Mouse (Mus musculus) c-Kit-negative CD71-positive TER-119-positive erythroid progenitor cells, embryonic 14.5 days (primary cell): ENCODE data around the gene Mc1r.
"Not testable (repeated sequence)": the region's sequence is repeated elsewhere in the genome, so short reads cannot be mapped to it uniquely, and the experiment has no call there.

Experiments
- DNase-seq: peaks from one replicate; pipeline ENCODE4 v3.0.0-alpha.2; 2013; ENCODE audit warnings: low read depth, low spot score

Mc1r gene

GRCm38 (mm10) chr8:123430936-123431335 lies 24.0 kb downstream of the Mc1r start:
- not testable (repeated sequence) for DNase-seq

GRCm38 (mm10) chr8:123431616-123432365 lies 24.9 kb downstream of the Mc1r start:
- DNase-seq = no peak

DNA sequence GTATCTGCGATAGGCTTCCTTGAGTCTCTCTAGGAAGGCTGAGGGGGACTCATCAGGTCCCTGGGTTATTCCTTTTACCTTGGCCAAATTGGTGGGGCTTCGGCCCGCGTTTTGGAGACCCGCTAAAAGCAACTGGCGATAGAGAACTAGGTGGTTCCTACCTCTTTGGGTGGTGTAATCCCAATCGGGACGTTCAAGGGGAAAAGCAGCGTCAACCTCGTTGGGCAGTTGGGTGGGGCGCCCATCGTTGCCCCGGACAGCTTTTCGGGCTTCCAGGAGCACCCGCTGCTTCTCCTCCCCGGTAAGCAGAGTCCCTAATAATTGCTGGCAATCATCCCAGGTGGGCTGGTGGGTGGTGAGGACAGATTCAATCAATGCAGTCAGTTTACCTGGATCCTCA lies 25.5 kb downstream of the Mc1r start:
- no peak for DNase-seq

- not testable (repeated sequence) for DNase-seq
Observed at GRCm38 (mm10) chr8:123433241-123433974, 26.5 kb downstream of the Mc1r start.

DNA sequence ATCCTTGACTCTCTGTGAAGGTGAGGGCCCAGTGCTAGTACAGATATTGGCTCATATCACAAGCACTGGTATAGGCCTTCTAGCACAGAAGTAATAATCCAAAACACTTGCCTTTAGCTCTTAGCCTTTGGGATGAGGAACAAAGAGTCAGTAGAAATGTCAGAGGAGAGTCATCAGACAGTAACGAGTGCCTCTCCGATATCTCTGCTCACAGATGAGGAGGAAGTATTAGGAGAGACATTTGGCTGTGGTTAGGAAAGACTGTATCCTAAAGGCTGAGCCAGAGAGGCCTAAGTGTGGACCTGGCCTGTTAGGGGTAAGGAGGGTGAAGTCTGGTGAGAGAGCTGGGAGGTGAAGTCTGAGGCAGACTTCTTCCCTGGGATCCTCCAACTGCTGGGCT lies 34.9 kb downstream of the Mc1r start:
- DNase-seq = no peak

GRCm38 (mm10) chr8:123442351-123442750 lies 35.4 kb downstream of the Mc1r start:
- DNase-seq = no peak

- DNase-seq = peak; percentile 64
Observed at GRCm38 (mm10) chr8:123442871-123443575, 36.1 kb downstream of the Mc1r start.

- DNase-seq = no peak
Observed at GRCm38 (mm10) chr8:123443576-123443921, 36.6 kb downstream of the Mc1r start.

DNA sequence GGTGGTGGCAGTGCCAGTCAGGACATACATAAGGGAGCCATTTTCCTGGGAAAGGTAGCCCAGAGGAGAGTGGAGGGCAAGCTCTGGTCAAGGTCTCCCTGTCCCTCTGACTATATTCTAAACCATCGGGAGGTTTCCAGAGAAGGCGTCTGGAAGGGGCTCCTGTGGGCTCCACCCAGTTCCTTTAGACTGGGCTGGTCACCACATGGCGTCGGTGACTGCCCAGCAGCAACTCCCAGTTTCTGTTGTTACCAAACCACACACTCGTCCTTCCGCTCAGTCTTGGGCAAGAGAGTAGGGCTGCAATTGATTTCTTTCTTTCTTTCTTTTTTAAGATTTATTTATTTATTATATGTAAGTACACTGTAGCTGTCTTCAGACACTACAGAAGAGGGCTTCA lies 37.2 kb downstream of the Mc1r start:
- no peak for DNase-seq

- no peak for DNase-seq
Observed at GRCm38 (mm10) chr8:123445981-123446380, 39.1 kb downstream of the Mc1r start.

DNA sequence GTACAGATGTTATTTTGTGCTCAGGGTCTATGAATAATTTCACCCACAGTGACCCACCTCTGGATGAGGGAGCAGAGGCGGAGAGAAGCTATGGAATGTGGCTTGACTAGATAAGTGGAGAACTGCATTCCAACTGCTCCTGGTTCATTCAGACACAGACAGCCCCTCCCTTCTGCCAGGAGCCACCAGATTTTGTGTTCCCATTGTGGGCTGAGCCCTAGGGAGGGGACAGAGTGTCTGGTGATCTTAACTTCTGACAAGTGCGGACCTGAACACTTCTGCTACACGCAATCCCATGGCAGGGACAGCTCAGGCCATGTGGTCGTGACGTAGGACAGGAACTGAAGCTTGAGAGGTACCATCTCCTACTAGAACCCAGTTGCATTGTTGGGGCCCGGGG lies 39.9 kb downstream of the Mc1r start:
- DNase-seq = no peak

DNA sequence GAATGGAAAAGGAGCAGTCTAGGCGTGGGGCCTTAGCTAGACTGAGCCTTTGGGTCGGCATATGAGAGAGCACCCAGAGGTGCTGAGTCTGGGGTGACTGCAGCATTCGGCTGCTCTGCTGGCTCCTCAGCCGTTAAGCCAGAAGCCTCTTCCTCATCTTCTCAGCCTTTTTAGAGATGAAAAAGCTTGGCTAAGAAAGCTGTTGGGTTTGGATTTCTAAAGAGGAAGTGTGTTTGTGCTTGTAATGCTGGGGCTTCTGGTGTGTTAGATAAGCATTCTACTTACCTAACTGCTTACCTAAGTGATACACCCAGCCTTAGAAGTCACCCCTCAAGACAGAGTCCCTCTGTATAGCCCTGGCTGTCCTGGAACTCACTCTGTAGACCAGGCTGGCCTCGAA lies 43.9 kb downstream of the Mc1r start:
- no peak for DNase-seq

DNA sequence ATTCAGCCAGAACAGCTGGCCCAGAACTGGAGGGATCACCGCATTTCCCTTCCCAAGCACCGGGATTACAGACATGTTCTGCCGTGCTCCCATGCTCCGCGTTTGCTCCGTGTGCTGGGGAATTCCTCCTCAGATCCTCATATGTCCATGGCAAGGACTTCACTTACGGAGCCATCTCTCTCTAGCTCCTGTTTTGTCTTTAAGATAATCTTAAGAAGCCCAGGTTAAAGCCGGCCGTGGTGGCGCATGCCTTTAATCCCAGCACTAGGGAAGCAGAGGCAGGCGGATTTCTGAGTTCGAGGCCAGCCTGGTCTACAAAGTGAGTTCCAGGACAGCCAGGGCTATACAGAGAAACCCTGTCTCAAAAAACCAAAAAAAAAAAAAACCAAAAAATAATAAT lies 44.8 kb downstream of the Mc1r start:
- not testable (repeated sequence) for DNase-seq

DNA sequence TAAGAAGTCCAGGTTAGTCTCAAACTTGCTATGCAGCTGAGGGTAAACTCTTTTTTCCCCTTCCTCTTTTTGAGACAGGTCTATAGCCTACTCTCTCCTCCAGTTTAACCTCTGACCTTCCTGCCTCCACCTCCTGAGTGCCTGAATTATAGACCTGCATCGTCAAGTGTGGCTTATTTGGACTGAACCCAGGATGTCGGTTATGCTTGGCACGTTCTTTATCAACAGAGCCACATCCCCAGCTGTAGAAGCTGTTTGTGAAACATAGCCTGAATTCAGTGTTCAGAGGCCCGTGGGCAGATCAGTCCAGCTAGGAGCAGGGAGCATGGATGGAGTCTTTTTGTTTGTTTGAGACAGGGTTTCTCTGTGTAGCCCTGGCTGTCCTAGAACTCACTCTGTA lies 45.2 kb downstream of the Mc1r start:
- no peak for DNase-seq

DNA sequence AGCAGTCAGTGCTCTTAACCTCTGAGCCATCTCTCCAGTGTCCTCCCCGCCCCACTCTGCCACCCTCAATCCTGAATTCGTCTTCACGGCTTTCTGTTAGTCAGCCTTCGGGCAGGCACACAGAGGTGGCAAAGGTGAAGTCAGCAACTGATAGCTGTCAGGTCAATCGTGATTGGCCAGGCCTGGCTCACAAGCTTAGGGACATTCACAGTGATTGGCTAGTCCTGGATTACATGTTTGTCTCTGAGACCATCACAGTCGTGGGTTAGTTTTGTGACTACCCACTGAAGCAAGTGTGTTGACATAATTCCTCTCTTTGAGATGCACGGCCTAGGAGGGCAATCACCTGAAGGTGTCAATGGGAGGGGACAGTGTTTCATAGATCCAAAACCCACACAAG lies 46.4 kb downstream of the Mc1r start:
- no peak for DNase-seq

DNA sequence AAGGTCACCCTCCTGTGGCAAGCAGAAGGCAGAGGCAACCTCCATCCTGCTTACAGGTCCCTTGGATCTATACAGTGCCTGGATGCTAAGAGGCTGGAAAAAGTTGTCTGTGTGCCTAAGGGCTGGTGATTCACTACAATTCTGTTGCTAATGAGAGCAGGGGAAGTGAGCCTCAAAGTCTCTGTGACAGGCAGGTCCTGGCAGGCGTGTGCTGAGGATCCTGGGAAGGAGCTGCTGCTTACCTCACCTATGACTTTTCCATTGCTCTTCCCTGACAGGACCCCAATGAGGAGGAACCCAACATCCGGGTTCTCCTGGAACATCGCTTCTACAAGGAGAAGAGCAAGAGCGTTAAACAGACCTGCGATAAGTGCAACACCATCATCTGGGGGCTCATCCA lies 47.0 kb downstream of the Mc1r start:
- no peak for DNase-seq

DNA sequence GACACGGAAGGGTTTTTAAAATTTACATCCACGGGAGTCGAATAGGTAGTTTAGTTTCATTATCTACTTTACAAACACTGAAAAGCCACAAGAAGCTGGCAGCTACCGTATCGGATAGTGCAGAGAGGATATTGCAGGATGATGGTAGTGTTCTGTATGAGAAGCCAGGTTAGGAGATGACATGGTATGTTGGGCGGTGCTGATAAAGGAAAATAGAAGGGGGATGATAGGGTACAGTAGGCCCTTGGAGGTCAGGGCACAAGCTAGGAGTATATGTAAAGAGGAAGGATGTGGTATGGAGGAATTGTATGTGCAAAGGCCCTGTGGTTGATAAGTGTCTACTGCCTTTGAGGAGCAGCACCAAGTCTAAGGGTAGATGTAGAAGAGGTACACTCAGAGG lies 47.7 kb downstream of the Mc1r start:
- no peak for DNase-seq
